Mouse (Mus musculus) lung, adult 2 months (tissue): ENCODE measurements around the gene Med31. TPM values are rescaled to one million over a fixed set of nuclear protein-coding genes. Genes with fewer than 3 reads are reported as not detected.

Experiments used
- DNase-seq: peaks from one replicate; pipeline ENCODE4 v3.0.0; 2022
- H3K4me1 ChIP-seq: fragments of 200-500 bp; 2 replicates; pipeline ENCODE4 v1.6.1; 2011; ENCODE audit warnings: low read length; ENCODE audit not compliant: control insufficient read depth, insufficient read depth
- H3K4me3 ChIP-seq: fragments of 200-500 bp; replicated peaks from 2 replicates; pipeline ENCODE3; 2011; ENCODE audit warnings: low read depth, mild to moderate bottlenecking, control low read depth, low read length; ENCODE audit errors: extremely low read depth
- CTCF ChIP-seq: fragments of 200-500 bp; IDR thresholded peaks from 2 replicates; pipeline ENCODE4 v1.5.1; 2011; ENCODE audit warnings: mild to moderate bottlenecking, low read length, control low read depth; ENCODE audit not compliant: insufficient read depth
- POLR2A ChIP-seq: fragments of 200-500 bp; IDR thresholded peaks from 2 replicates; pipeline ENCODE4 v1.6.1; 2011; ENCODE audit warnings: low read depth, mild to moderate bottlenecking, control low read depth, low read length, borderline replicate concordance; ENCODE audit errors: extremely low read depth
- WGBS: fragments of 180-500 bp; shearing (Covaris S2); methylation state at CpG from one replicate; pipeline ENCODE4 v1.1.7; 2018; 5-methylcytosine and 5-hydroxymethylcytosine counted together
- polyA plus RNA-seq: library from polyadenylated mRNA; depleted of rRNA; stranded (reverse); fragments of >200 nt; gene quantifications from 2 replicates; pipeline ENCODE4 v1.2.3, GENCODE M21; 2012

Med31 gene
- polyA plus RNA-seq, 1 experiment, result 9.5 TPM

DNA sequence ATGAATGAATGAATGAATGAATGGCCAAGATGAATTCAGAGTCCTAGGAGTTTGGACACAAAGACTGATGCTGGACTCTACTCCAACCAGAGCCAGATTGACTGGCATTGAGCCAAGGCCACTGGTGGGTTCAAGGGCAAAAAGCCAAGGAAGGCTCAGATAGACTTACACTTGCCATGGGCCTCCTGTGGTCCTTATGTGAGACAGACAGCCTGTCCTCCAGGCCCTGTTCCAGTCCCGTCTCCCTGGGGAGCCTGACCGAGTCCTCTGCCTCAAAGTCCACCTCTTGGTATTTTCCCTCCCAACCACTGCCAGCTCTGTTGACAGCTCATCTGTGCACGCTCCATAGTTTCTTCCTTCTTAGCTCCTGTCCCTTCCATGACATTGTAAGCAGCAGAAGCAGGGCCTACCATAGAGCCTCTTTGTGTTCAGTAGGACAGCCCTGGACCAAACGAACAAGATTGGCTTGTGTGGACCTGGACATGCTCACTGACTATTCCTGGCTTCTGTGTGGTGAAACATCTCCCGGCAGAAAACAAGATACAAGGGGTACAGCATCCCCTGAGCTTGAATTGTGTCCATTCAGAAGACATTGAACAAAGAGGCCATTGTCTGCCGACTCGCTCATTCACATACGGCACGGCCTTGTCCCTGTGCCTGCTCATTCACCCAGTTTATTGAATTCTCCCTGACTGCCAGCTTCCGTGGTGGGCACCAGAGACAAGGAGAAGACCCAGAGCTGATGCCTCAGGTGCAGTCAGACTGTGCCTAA, 10.8 kb upstream of the Med31 start:
- Histone ChIP-seq H3K4me1 (no peaks in the 10 kb centered on the region), H3K4me3 (no peak overlapping the region)
- TF ChIP-seq POLR2A, result no peak
- no peak for TF ChIP-seq CTCF
- 81% methylated on average over 10 of the region's 10 CpGs for whole genome bisulfite sequencing
- DNase-seq, result no peak

DNA sequence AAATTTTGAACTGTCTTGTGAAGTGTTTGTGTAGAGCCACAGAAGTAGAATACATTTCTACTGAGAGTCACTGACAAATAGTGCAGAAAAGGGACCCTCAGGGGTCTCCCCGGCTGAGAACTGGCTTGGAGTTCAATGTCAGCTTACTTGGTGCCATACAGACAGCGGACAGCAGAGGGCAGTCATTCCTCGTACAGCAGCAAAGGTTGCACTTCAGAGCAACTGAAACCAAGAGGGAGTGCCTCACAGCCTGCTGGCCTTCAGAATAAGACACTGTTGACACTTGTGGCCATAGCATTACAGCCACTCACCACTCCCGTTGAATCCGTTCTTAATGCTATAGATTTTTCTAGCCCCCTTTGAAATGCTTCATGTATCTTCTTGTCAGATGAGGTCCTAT, 9.5 kb upstream of the Med31 start:
- peak; percentile 75 for DNase-seq
- H3K4me1 ChIP-seq, result no peaks in the 10 kb centered on the region
- WGBS, result 7% methylated on average over 5 of the region's 5 CpGs
- no peak overlapping the region for H3K4me3 ChIP-seq
- TF ChIP-seq POLR2A, result no peak
- peak; percentile 99 for TF ChIP-seq CTCF

DNA sequence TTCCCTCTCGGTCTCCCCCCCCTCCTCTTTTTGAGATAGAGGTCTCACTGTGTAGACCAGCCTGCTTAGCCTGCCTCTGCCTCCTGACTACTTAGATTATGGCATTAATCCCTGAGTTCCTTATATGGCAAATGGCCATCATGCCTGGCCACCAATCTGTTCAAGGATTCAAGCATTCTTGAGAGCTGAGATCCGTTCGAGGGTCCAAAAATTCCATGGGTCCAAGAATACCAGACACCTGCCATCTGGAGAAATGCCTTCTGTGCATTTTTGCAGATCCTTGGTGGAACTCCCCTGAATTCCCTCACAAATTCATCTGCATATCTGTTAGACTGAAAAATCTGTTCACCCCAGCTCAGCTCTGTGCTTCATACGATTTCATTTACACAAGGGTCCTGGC, 8.0 kb upstream of the Med31 start:
- WGBS, result 74% methylated on average over 4 of the region's 4 CpGs
- DNase-seq, result no peak
- Histone ChIP-seq H3K4me3 (no peak overlapping the region), H3K4me1 (no peaks in the 10 kb centered on the region)
- no peak for TF ChIP-seq CTCF
- TF ChIP-seq POLR2A, result no peak

DNA sequence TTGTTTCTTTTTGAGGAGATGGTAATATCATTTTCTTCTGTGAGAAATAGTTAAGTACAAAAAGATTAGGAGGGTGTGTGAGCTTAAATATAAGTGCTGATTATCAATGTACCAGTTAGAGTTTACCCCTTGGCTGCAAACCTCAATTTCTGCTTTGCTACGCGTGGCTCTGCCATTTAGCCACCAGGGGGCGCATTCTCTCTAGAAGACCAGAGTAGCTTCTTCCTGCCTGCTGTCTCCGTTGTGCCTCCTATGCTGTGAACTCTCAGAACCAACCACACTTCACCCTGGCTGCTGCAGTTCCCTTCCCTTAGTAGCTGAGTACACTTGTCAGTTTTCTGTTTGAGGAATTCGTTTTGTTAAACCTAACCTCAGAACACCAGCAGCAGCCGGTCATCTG, 5.9 kb upstream of the Med31 start:
- TF ChIP-seq POLR2A (no peak), CTCF (peak; percentile 95)
- 16% methylated on average over 6 of the region's 6 CpGs for WGBS
- Histone ChIP-seq H3K4me1 (no peaks in the 10 kb centered on the region), H3K4me3 (no peak overlapping the region)
- DNase-seq, result peak; percentile 49

DNA sequence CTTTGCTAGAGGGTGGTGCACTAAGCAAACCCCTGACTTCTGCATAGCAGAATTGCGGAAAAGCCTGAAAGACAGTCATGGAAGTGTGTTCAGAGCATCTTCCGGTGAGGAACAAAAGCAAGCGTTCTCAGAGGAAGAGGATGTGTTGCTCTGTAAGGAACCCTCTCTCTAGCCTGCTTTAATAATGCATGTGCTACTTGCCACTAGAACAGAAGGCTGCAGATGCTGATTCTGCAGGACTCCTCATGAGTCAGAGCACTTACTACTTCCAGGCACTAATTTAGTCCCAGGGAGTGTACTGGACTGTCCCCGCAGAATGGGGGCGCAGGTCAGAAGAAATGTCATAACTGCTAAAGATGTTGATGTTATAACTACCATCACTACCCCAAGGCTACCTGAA, 1.7 kb upstream of the Med31 start:
- 57% methylated on average over 5 of the region's 5 CpGs for WGBS
- no peaks in the 10 kb centered on the region for H3K4me1 ChIP-seq
- no peak for TF ChIP-seq CTCF
- no peak for TF ChIP-seq POLR2A
- no peak for DNase-seq
- no peak overlapping the region for H3K4me3 ChIP-seq

DNA sequence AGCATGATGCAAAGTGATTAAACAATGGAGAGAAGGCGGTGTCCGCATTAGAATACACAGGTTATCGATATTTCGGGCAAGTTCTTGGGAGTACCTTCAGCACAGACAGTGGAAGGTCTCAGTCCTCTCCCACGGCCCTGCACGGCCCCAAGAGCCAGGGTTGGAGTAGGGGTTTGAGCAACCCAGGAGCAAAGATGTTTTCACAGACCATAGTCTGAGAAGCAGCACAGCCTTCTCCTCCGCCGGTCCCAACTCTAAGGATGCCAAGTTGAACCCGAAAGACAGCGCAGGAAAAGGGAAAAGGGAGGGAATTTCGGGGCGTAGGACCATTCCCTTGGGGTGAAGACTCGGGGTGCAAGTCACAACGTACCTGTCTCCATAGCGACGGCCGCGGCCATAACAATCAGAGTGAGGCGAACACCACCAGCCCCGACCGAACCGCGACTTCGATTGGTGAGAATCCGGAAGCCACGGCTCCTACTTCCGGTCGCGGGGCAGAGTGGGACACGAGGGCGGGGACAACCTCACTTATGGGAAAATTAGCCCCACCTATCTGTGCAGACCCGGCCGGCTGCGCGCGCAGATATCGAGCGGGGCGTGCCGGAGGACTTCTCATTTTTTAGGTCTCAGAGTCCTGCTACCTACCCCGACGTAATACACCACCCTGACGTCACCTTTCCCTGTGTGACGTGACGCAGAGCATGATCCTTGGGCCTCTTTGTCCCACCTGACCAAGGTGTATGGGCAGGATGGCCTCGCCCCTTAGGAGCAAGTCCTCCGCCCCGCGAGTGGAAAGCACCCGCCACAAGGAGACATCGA, 592 bp downstream of the Med31 start:
- DNase-seq, result peak; percentile 89
- Histone ChIP-seq H3K4me1 (no peaks in the 10 kb centered on the region), H3K4me3 (peak overlapping the region; percentile 77)
- peak; percentile 71; the same call in 1 of the 2 replicates for TF ChIP-seq POLR2A
- TF ChIP-seq CTCF, result no peak
- under 1% methylated on average over 51 of the region's 51 CpGs for WGBS

DNA sequence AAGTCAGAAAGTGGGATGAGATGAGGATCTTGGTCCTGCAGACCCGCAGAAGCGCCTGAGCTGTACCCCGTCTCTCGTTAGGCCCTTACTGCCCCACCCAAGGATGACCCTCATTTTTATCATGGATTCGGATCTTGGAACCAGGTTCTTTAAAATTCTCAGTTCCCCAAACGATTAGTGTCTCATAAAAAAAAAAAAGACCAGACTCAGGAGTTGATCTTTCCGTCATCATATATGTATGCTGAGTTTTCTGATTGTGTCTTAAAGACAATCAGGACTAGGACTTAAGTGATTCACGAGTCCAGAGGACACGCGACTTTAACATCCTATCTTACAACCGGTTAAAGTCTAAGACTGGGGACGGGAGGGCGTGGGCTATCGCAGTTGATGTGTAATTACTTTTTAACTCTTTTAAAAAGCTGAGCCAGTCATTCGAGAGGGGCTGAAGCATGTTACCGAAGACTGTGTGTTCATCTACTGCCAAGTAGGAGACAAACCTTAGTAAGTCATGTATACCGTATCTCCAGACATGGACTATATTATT, 7.5 kb downstream of the Med31 start:
- whole genome bisulfite sequencing, result 6% methylated on average over 17 of the region's 17 CpGs
- peak overlapping the region; percentile 98 for H3K4me3 ChIP-seq
- TF ChIP-seq CTCF, result no peak
- TF ChIP-seq POLR2A, result no peak
- no peaks in the 10 kb centered on the region; the same call in 1 of the 2 replicates for H3K4me1 ChIP-seq
- DNase-seq, result no peak

DNA sequence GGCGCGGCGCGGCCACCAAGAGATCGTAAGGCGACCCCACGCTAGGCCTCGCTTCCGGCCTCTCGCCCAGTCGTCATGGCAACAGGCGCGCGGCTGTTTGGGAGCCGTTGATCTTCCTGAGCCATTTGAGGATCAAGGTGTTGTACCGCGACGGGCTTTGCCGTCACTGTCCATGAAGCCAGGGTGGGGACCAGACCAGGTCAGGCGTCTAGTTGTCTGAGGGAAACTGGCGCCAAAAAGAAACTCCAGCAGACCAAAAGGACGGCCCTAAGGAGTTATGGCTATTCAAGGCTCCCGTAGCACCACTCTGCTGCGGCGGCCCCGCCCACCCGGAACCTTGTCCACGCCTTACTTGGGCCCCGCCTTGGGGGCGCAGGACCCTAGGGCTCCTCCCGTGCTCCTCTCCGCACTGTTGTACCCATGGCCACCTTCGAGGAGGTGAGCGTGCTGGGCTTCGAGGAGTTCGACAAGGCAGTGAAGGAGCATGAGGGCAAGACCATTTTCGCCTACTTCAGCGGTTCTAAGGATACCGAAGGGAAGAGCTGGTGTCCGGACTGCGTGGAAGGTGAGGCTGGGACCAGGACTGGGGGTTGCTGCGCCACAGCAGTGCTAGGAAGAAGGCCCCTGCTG, 8.1 kb downstream of the Med31 start, which contains the start of the genes 4933427D14Rik and Txndc17:
Gene 4933427D14Rik, minus strand, starts transcription at position 256 of the 630 bp plus-strand sequence.
Gene Txndc17, plus strand, starts transcription at position 344 of the 630 bp plus-strand sequence.
- peak; percentile 90 for DNase-seq
- under 1% methylated on average over 42 of the region's 42 CpGs for WGBS
- TF ChIP-seq CTCF (no peak), POLR2A (peak; percentile 84; the same call in 1 of the 2 replicates)
- H3K4me1 ChIP-seq, result no peaks in the 10 kb centered on the region; the same call in 1 of the 2 replicates
- H3K4me3 ChIP-seq, result peak within 1 kb of the TSS; percentile 98

DNA sequence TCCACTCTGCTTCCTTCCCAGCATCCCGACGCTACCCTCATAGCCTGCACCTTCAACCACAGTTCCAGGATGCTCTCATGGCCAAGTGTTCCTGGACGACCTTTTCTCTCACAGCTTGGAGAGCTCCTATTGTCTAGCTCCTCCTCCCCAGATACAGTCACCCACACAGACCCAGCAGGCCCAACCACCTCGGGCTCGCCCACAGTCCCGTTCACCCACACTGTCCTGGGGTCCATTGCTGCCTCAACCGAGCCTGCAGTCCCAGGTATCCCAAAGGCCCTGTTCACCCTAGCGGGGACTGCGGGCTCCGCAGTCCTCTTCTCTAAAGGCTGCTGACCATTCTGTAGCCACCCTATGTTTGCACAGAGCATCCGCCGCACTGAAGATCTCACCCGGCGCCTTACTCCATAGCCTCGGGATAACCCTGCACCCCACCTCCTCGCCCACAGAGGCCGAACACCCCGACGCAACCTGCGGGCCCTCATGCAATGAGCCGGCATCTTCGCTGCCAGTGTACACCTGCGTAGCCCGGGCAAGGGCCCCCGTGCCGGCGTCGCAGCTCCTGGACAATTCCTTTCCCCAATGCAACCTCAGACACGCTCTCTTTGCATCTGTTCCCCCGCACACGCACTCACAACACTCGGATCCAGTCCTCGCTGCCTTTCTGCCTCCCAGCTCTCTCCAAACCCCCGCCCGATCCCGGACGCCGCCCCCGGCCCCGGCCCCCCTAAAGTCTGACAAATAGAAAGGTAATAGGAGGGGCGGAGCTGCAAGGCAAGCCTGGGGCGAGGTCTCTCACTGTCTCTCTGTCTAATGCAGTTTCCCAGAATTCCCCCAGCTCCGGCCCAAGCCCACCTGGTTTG, 8.8 kb downstream of the Med31 start, which contains the start of gene Gm43951:
Gene Gm43951, minus strand, starts transcription at position 500 of the 863 bp plus-strand sequence.
- no peak for DNase-seq
- TF ChIP-seq CTCF, result no peak
- no peak for TF ChIP-seq POLR2A
- 1% methylated on average over 43 of the region's 43 CpGs for WGBS
- Histone ChIP-seq H3K4me3 (peak within 1 kb of the TSS; percentile 98), H3K4me1 (no peaks in the 10 kb centered on the region; the same call in 1 of the 2 replicates)
